Mouse (Mus musculus) layer of hippocampus, adult 9-11 months (tissue): ENCODE data around the gene S100a11.
"Not testable (repeated sequence)": the region's sequence is repeated elsewhere in the genome, so short reads cannot be mapped to it uniquely, and the experiment has no call there.

Experiments
- DNase-seq: peaks from one replicate; pipeline ENCODE4 v3.0.0; 2022

S100a11 gene

GRCm38 (mm10) chr3:93522611-93523010 lies 2.3 kb downstream of the S100a11 start:
- peak; percentile 32 for DNase-seq

- DNase-seq, result no peak
Observed at GRCm38 (mm10) chr3:93527300-93527699, 7.0 kb downstream of the S100a11 start.

- DNase-seq, result no peak
Observed at GRCm38 (mm10) chr3:93528807-93529206, 8.5 kb downstream of the S100a11 start.

- DNase-seq, result no peak
Observed at GRCm38 (mm10) chr3:93537068-93537576, 16.8 kb downstream of the S100a11 start.

GRCm38 (mm10) chr3:93538486-93538885 lies 18.2 kb downstream of the S100a11 start:
- DNase-seq, result no peak

GRCm38 (mm10) chr3:93541501-93541900 lies 21.2 kb downstream of the S100a11 start:
- DNase-seq, result no peak

GRCm38 (mm10) chr3:93544170-93544569 lies 23.9 kb downstream of the S100a11 start:
- DNase-seq, result not testable (repeated sequence)

GRCm38 (mm10) chr3:93547099-93547648 lies 26.9 kb downstream of the S100a11 start:
- DNase-seq, result peak; percentile 62

- DNase-seq, result no peak
Observed at GRCm38 (mm10) chr3:93547749-93548540, 27.7 kb downstream of the S100a11 start.

GRCm38 (mm10) chr3:93548541-93549266 lies 28.4 kb downstream of the S100a11 start:
- no peak for DNase-seq

- no peak for DNase-seq
Observed at GRCm38 (mm10) chr3:93549986-93550385, 29.7 kb downstream of the S100a11 start.

GRCm38 (mm10) chr3:93551950-93552901 lies 31.9 kb downstream of the S100a11 start:
- DNase-seq, result no peak

GRCm38 (mm10) chr3:93553311-93553710 lies 33.0 kb downstream of the S100a11 start:
- no peak for DNase-seq

- DNase-seq, result no peak
Observed at GRCm38 (mm10) chr3:93553765-93554378, 33.6 kb downstream of the S100a11 start.

- no peak for DNase-seq
Observed at GRCm38 (mm10) chr3:93554379-93554980, 34.2 kb downstream of the S100a11 start.

- DNase-seq, result no peak
Observed at GRCm38 (mm10) chr3:93554981-93555877, 34.9 kb downstream of the S100a11 start, which contains the start of gene S100a10. Gene S100a10, plus strand, starts transcription at chr3:93555080.

GRCm38 (mm10) chr3:93555878-93556254 lies 35.6 kb downstream of the S100a11 start:
- no peak for DNase-seq

GRCm38 (mm10) chr3:93556599-93556998 lies 36.3 kb downstream of the S100a11 start:
- DNase-seq, result no peak

- DNase-seq, result no peak
Observed at GRCm38 (mm10) chr3:93557471-93557870, 37.2 kb downstream of the S100a11 start.

- no peak for DNase-seq
Observed at GRCm38 (mm10) chr3:93559961-93560360, 39.7 kb downstream of the S100a11 start.
